Mouse (Mus musculus) heart, embryonic 16.5 days (tissue): Measurements from ENCODE around the gene Tdp2. TPM values are rescaled to one million over a fixed set of nuclear protein-coding genes. Genes with fewer than 3 reads are reported as not detected.

Experiments used
- ATAC-seq: fragments of 200-750 bp; cut with Nextera tagmentation; replicated peaks from 2 replicates; pipeline ENCODE4 v1.8.0; 2017; ENCODE audit warnings: moderate number of reproducible peaks; ENCODE audit not compliant: insufficient read depth, low FRiP score; ENCODE audit errors: extremely low read depth
- H3K27ac ChIP-seq: fragments of 300-500 bp; sonication (generic); 2 replicates; pipeline ENCODE4 v1.5.1; 2014; ENCODE audit warnings: mild to moderate bottlenecking, low read length, control low read depth, moderate library complexity
- H3K27me3 ChIP-seq: fragments of 300-500 bp; sonication (generic); 2 replicates; pipeline ENCODE4 v1.6.1; 2014; ENCODE audit warnings: low read length, mixed read lengths; ENCODE audit not compliant: control insufficient read depth, insufficient read depth
- H3K36me3 ChIP-seq: fragments of 300-500 bp; sonication (generic); 2 replicates; pipeline ENCODE4 v1.6.1; 2014; ENCODE audit not compliant: control insufficient read depth, insufficient read depth
- H3K4me1 ChIP-seq: fragments of 300-500 bp; sonication (generic); 2 replicates; pipeline ENCODE4 v1.6.1; 2014; ENCODE audit warnings: low read length, mixed read lengths; ENCODE audit not compliant: control insufficient read depth, insufficient read depth
- H3K4me2 ChIP-seq: fragments of 300-500 bp; sonication (generic); 2 replicates; pipeline ENCODE4 v1.6.1; 2014; ENCODE audit warnings: low read depth, mild to moderate bottlenecking, control low read depth, low read length
- H3K4me3 ChIP-seq: fragments of 300-500 bp; sonication (generic); 2 replicates; pipeline ENCODE4 v1.5.1; 2014; ENCODE audit warnings: mild to moderate bottlenecking, control low read depth, low read length
- H3K9ac ChIP-seq: fragments of 300-500 bp; sonication (generic); 2 replicates; pipeline ENCODE4 v1.6.1; 2014; ENCODE audit warnings: low read length, control low read depth
- H3K9me3 ChIP-seq: fragments of 300-500 bp; sonication (generic); replicated peaks from 2 replicates; pipeline ENCODE4 v1.6.1; 2016; ENCODE audit warnings: low read length; ENCODE audit not compliant: control insufficient read depth
- WGBS: fragments of 180-500 bp; shearing (Covaris S2); extraction: QIAGEN DNeasy Blood & Tissue Kit; methylation state at CpG from one replicate; pipeline ENCODE4 v1.1.7; 2014; 5-methylcytosine and 5-hydroxymethylcytosine counted together
- polyA plus RNA-seq: library from polyadenylated mRNA; unstranded; fragments of >200 nt; fragmentation: Nextera tagmentation; extraction: Ambion mirVana; gene quantifications from 2 replicates; pipeline ENCODE4 v1.2.1, GENCODE M21; 2015

Tdp2 gene
- 31.4 and 33.7 TPM in 2 replicates for polyA plus RNA-seq

GRCm38 (mm10) chr13:24831353-24832130 lies at the start of gene Tdp2, which contains the start of gene Acot13:
Gene Tdp2, plus strand, starts transcription at chr13:24831679.
Gene Acot13, minus strand, starts transcription at chr13:24831540.
- ATAC-seq: peak; percentile 95
- H3K4me3 ChIP-seq: peak within 1 kb of the TSS; percentile 85
- peak within 1 kb of the TSS; percentile 76 for H3K4me2 ChIP-seq
- 0 out of 2 replicates have a peak, but pooled peaks cover 2% of the 10 kb centered on the region for H3K36me3 ChIP-seq
- no peaks in the 10 kb centered on the region for H3K9me3 ChIP-seq
- peak within 1 kb of the TSS; percentile 92 for H3K9ac ChIP-seq
- peak within 1 kb of the TSS; percentile 95 for H3K27ac ChIP-seq
- WGBS: under 1% methylated on average over 78 of the region's 90 CpGs
- peaks cover 29% of the 10 kb centered on the region for H3K4me1 ChIP-seq
- no peaks in the 10 kb centered on the region for H3K27me3 ChIP-seq

GRCm38 (mm10) chr13:24781916-24782315 lies 49.6 kb upstream of the Tdp2 start:
- Histone ChIP-seq H3K27me3 (no peaks in the 10 kb centered on the region), H3K9ac (no peak overlapping the region), H3K9me3 (no peaks in the 10 kb centered on the region), H3K36me3 (no peaks in the 10 kb centered on the region), H3K4me2 (no peak overlapping the region), H3K4me1 (no peaks in the 10 kb centered on the region), H3K27ac (no peak overlapping the region), H3K4me3 (no peak overlapping the region)
- ATAC-seq: no peak
- 47% methylated on average over 5 of the region's 5 CpGs for WGBS

DNA sequence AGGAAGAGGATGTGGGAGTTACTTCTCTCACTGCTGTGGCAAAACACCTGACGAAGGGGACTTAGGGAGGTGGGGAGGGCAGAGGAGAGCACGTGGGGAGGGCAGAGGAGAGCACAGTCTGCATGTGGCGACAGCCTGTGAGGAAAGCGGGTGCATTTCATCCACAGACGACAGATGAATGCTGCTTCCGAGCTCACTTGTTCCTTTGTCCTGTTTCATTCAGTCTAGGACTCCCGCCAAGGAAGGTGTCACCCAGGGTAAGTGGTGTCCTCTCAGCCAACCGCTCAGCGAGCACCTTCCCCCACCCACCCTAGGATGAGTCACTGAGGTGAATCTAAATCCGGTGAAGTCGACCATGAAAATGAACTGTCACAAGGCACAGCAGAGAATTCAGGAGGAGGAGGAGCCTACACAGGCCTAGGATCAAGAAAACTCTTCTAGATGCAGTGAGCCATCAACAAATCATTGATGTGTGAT lies 45.4 kb upstream of the Tdp2 start:
- H3K27me3 ChIP-seq: no peaks in the 10 kb centered on the region
- peak overlapping the region; percentile 13; the same call in 1 of the 2 replicates for H3K4me2 ChIP-seq
- H3K4me1 ChIP-seq: no peaks in the 10 kb centered on the region
- H3K9me3 ChIP-seq: no peaks in the 10 kb centered on the region
- ATAC-seq: peak; percentile 58
- no peak overlapping the region for H3K27ac ChIP-seq
- no peak overlapping the region for H3K9ac ChIP-seq
- no peaks in the 10 kb centered on the region for H3K36me3 ChIP-seq
- WGBS: 43% methylated on average over 11 of the region's 11 CpGs
- no peak overlapping the region for H3K4me3 ChIP-seq

DNA sequence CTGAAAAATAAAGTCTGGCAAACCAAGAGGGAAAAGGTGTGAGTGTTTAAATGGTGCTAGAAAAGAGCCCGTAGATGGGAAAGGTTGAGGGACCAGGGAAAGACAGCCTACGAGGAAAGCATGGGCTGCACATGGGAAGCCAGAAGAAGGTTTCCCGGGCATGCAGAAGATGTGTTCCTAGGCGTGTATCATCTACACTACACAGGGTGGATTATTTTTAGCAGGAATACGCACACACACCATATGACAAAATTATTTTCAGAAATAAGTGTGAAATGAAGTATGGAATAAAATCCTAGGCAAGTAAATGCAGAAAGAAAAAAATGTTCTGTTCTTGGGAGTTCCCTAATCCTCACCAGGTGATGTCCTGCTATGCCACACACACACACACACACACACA lies 44.0 kb upstream of the Tdp2 start:
- Histone ChIP-seq H3K9me3 (no peaks in the 10 kb centered on the region), H3K4me3 (no peak overlapping the region), H3K36me3 (no peaks in the 10 kb centered on the region), H3K4me1 (no peaks in the 10 kb centered on the region), H3K27ac (no peak overlapping the region), H3K4me2 (no peak overlapping the region), H3K9ac (no peak overlapping the region), H3K27me3 (no peaks in the 10 kb centered on the region)
- ATAC-seq: no peak
- WGBS: 74% methylated on average over 5 of the region's 5 CpGs

DNA sequence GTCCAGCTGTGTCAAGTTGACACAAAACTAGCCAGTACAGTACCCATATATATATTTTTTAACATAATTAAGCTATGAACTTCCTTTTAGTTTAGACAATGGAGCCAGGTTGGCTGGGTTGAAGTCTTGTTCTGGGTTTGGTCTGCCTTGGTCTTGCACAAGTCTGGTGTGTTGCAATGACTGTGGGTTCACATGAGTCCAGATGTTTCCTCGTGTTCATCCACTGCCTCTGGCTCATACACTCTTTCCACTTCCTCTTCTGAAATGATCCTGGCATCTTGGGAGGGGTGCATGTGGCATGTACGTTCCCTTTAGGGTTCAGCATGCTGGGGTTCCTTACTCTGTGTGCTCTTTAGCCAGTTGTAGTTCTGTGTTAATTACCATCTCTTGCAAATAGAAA lies 40.1 kb upstream of the Tdp2 start:
- Histone ChIP-seq H3K9ac (no peak overlapping the region), H3K4me2 (no peak overlapping the region), H3K4me3 (no peak overlapping the region), H3K9me3 (no peaks in the 10 kb centered on the region), H3K27ac (no peak overlapping the region), H3K36me3 (no peaks in the 10 kb centered on the region), H3K4me1 (no peaks in the 10 kb centered on the region), H3K27me3 (no peaks in the 10 kb centered on the region)
- 67% methylated on average over 2 of the region's 2 CpGs for WGBS
- no peak for ATAC-seq

DNA sequence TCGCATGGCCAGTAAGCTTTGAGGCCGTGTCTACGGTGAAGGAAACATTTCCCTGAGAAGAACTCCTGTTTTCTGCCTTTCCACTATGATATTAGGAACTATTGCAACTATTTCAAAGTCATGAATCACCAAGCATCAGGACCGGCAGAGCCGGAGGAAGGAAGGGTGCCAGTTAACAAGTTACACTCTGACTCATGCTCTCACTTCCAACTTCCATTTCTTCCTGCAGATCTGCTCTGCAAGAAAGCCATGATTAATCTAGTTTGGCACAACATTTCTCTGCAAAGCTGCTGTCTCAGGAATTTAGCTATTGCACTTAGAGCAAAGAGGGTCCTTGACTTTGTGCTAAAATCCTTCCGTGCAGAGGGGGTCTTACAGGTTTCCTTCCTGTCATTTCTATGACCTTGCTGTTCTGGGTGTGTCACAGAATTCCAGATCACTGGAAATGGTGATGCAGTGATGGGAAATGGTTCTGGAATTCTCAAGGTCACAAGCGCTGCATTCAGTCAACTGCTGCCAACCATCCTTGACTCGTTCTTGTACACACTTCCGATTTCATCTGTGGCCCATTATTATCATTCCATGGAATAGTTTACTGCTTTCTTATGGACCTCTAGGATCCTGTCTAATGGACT lies 39.0 kb upstream of the Tdp2 start:
- no peaks in the 10 kb centered on the region for H3K4me1 ChIP-seq
- H3K4me3 ChIP-seq: no peak overlapping the region
- H3K9me3 ChIP-seq: no peaks in the 10 kb centered on the region
- 65% methylated on average over 9 of the region's 9 CpGs for WGBS
- no peaks in the 10 kb centered on the region for H3K27me3 ChIP-seq
- no peak overlapping the region for H3K9ac ChIP-seq
- no peak overlapping the region for H3K4me2 ChIP-seq
- no peak for ATAC-seq
- no peak overlapping the region for H3K27ac ChIP-seq
- no peaks in the 10 kb centered on the region for H3K36me3 ChIP-seq

DNA sequence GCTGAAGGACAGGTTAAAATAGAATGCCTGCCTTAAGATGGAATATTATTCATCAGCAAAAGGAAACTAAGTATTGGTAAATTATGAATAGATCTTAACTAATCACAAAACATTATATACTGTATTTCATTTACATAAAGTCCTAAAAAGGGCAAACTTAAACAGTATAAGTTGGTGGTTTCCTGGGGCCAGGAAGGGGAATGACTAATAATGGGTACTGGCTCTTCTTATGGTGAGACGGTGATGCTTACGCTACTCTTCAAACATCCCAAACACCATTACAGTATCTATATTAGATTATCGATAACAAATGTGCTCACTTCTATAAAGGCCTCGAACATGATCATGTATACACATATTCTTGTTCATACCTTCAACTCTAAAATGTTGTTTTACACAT lies 32.8 kb upstream of the Tdp2 start:
- no peaks in the 10 kb centered on the region for H3K36me3 ChIP-seq
- H3K9me3 ChIP-seq: no peaks in the 10 kb centered on the region
- peaks cover 6% of the 10 kb centered on the region; the same call in 1 of the 2 replicates for H3K4me1 ChIP-seq
- no peak overlapping the region for H3K27ac ChIP-seq
- no peak overlapping the region for H3K4me3 ChIP-seq
- 96% methylated on average over 4 of the region's 4 CpGs for WGBS
- no peak for ATAC-seq
- H3K27me3 ChIP-seq: no peaks in the 10 kb centered on the region
- no peak overlapping the region for H3K4me2 ChIP-seq
- no peak overlapping the region for H3K9ac ChIP-seq

DNA sequence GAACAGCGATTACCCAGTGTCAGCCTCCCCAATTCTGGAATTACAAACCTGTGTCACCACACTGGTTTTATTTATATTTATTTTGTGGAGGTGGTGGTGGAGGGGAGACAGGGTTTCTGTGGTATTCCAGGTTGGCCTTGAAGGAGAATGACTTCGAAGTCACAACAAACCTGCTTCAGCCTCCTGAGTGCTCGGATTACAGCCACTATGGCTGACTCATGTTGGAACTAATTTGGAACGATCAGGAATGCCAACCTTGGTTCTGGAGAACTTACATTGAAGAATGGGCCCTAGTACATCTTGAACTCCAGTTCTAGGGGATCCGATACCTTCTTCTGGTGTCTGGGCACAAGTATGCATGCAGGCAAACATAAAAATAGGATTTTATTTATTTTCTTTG lies 32.1 kb upstream of the Tdp2 start:
- WGBS: 64% methylated on average over 5 of the region's 5 CpGs
- Histone ChIP-seq H3K4me1 (peaks cover 9% of the 10 kb centered on the region; the same call in 1 of the 2 replicates), H3K4me2 (peak overlapping the region; percentile 91), H3K36me3 (no peaks in the 10 kb centered on the region), H3K27me3 (no peaks in the 10 kb centered on the region), H3K9ac (no peak overlapping the region; the same call in 1 of the 2 replicates), H3K4me3 (peak overlapping the region; percentile 93), H3K27ac (peak overlapping the region; percentile 97; the same call in 1 of the 2 replicates), H3K9me3 (no peaks in the 10 kb centered on the region)
- ATAC-seq: no peak
